In the genomic region with DNA sequence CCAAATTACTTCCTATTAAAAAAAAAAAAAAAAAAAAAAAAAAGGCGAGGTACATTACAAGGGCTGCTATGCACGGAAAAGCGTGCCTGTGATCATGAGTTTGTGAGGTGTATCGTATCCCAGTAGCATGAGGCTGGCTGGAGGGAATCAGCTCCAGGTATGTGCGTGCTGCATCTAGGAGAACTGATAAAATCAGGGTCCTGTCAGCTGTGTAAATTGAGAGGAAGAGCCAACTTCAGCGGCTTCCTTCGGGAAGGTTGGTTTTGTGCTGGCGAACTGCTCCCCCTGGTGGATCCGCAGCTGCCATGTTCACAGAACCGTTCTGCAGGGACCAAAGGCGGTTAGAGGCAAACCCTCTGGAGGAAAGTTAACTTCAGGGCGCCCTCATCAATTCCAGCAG, we compare ENCODE assay signal across 8 mouse cellular contexts.
DNase-seq lines count a peak whose midpoint lies in the region; ATAC-seq lines count a peak whose summit lies in the region.

No protein-coding gene starts in this region.

- no peaks in the 10 kb centered on the region for H3K9me3 ChIP-seq in intestine, embryonic 16.5 days (ENCODE audit: control insufficient read depth, low read length)

- peak; percentile 79 for ATAC-seq in intestine, embryonic 16.5 days
- ATAC-seq in megakaryocyte-erythroid progenitor cell, adult 5-6 weeks (replicated peaks; ENCODE audit: low FRiP score, low TSS enrichment, poor library complexity, severe bottlenecking) = peak; percentile 87
- ATAC-seq in inflammation-experienced regulatory T-cells, adult 6 months = no peak

- peak overlapping the region; percentile 73 for H3K4me2 ChIP-seq in intestine, embryonic 16.5 days (ENCODE audit: low read depth, low read length)

- H3K36me3 ChIP-seq in intestine, embryonic 16.5 days (ENCODE audit: control insufficient read depth, insufficient read depth, low read length) = no peaks in the 10 kb centered on the region

- no peak overlapping the region for H3K27ac ChIP-seq in intestine, embryonic 16.5 days (ENCODE audit: low read length)

- peak; percentile 81 for DNase-seq in adrenal gland, postnatal 25 days
- peak; percentile 77 for DNase-seq in embryo, embryonic 11.5 days (ENCODE audit: low read depth, low spot score)
- peak; percentile 45 to 79 for DNase-seq in gastrocnemius, postnatal 4 days (ENCODE audit: low spot score in 2 of 2)
- peak; percentile 64 to 84 for DNase-seq in left cerebral cortex, postnatal 14 days (ENCODE audit: low spot score in 2 of 2)
- peak; percentile 84 for DNase-seq in right cerebral cortex, postnatal 4 days

- H3K9ac ChIP-seq in intestine, embryonic 16.5 days (ENCODE audit: low read depth, low read length) = 0 out of 2 replicates have a peak overlapping the region, but pooled peaks have one; percentile 25

- intact Hi-C loops in left cerebral cortex, postnatal 14 days (cut with DNase I) = loop anchor here (1.0 to 5.0 kb wide), 2 partner anchors 33 to 1065 kb away; no protein-coding TSS in a partner anchor

- WGBS in intestine, embryonic 16.5 days = 2% methylated on average over 12 of the region's 12 CpGs

- peak overlapping the region; percentile 42 for H3K4me3 ChIP-seq in intestine, embryonic 16.5 days (ENCODE audit: low read length)

- H3K4me1 ChIP-seq in intestine, embryonic 16.5 days (ENCODE audit: control insufficient read depth, insufficient read depth, low read length) = no peaks in the 10 kb centered on the region

- H3K27me3 ChIP-seq in intestine, embryonic 16.5 days (replicated peaks; ENCODE audit: control insufficient read depth, insufficient read depth, low read length) = no peaks in the 10 kb centered on the region
